Mouse (Mus musculus): Measurements from ENCODE around the gene Sucnr1. TPM values are rescaled to one million over a fixed set of nuclear protein-coding genes. Genes with fewer than 3 reads are reported as not detected.
A peak's percentile ranks its signal among the peaks of the same experiment; 100 is the strongest.

The Sucnr1 gene
- polyA plus RNA-seq, 1 experiment from 2014 or later: not detected

GRCm38 (mm10) chr3:60111135-60111710 is 29.6 kb downstream of the Sucnr1 start:
- DNase-seq (ENCODE audit: low read depth, low spot score) (no peak), ATAC-seq (no peak)
- in situ Hi-C loops (cut with MboI; ENCODE audit: low pct_unique_long_range_greater_than_20kb): loop anchor here (10.0 kb wide), 1 partner anchor 786 kb away; no protein-coding TSS in a partner anchor
- TF ChIP-seq CTCF (IDR thresholded peaks at IDR 0.05): no peak
- no peaks in the 10 kb centered on the region for H3K27me3 ChIP-seq
- ChIA-PET CTCF (interaction anchor here (1.3 to 4.9 kb wide), 2 partner anchors 55 to 240 kb away, joined by 3 to 28 read pairs; no protein-coding TSS in a partner anchor), POLR2A (no interaction called here)

DNA sequence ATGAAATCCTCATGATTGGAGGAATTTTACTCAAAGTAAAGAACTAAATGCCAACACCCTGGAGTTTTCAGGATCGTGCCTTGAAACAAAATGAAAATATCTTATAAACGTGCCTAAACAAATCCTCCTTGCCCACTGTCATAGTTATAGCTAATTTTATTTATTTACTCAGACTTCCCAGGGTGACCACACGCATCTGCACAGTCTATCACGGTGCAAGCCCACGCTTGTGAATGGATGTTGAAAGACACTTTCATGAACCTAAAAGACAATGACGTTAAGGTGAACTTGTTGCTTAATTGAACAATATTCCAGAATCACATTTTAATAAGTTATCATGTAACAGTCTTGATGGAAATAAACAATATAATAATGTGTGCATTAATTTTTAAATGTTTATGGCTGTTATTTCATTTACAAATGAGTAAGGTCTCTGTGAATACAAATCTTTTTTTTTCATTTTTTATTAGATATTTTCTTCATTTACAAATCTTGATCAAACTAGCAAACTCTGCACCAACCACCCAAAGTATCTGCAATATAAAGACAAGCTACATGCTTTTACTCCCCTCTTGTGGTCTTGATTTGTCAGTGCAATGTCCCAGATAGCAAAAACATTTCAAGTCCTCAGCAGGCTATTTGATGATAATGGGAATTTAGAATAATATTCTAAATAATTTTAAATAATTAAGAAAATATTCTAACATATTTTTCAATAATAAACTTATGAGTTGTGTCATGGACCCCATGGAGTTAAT is 30.4 kb downstream of the Sucnr1 start:
- TF ChIP-seq CTCF (IDR thresholded peaks at IDR 0.05): peak; percentile 76
- no peak for ATAC-seq
- no peak for DNase-seq (ENCODE audit: low read depth, low spot score)
- ChIA-PET POLR2A (no interaction called here), CTCF (interaction anchor here (1.0 to 4.9 kb wide), 3 partner anchors 9 to 241 kb away, joined by 3 to 28 read pairs (median 4); no protein-coding TSS in a partner anchor)
- in situ Hi-C loops (cut with MboI; ENCODE audit: low pct_unique_long_range_greater_than_20kb): loop anchor here (10.0 kb wide), 1 partner anchor 787 kb away; no protein-coding TSS in a partner anchor
- H3K27me3 ChIP-seq: no peaks in the 10 kb centered on the region

DNA sequence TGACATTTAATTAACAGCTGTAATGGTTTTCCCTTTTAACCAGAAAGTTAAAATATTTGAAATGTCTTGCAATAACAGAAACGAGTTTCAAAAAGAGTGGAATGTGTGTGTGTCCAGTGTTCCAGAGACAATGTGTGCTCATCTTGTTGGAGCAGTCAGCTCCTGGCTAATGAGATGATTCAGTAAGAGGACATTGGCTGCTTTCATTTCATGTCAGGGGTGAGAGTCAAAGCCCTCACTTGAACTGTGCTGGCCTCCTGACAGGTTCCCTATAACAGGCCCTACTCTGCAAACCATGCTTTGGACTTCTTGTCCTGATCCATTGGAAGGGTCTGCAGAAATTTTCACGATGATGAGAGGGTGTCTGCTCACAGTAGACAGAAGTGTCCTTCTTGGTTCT is 32.9 kb downstream of the Sucnr1 start:
- in situ Hi-C loops (cut with MboI; ENCODE audit: low pct_unique_long_range_greater_than_20kb): loop anchor here (10.0 kb wide), 1 partner anchor 790 kb away; no protein-coding TSS in a partner anchor
- no peak for TF ChIP-seq CTCF (IDR thresholded peaks at IDR 0.05)
- ChIA-PET POLR2A (interaction anchor here (0.6 kb wide), 1 partner anchor 196 kb away, joined by 3 read pairs; no protein-coding TSS in a partner anchor), CTCF (interaction anchor here (1.0 to 1.6 kb wide), 2 partner anchors 58 to 994 kb away, joined by 3 read pairs; no protein-coding TSS in a partner anchor)
- ATAC-seq: no peak
- no peak for DNase-seq (ENCODE audit: low read depth, low spot score)
- H3K27me3 ChIP-seq: no peaks in the 10 kb centered on the region

DNA sequence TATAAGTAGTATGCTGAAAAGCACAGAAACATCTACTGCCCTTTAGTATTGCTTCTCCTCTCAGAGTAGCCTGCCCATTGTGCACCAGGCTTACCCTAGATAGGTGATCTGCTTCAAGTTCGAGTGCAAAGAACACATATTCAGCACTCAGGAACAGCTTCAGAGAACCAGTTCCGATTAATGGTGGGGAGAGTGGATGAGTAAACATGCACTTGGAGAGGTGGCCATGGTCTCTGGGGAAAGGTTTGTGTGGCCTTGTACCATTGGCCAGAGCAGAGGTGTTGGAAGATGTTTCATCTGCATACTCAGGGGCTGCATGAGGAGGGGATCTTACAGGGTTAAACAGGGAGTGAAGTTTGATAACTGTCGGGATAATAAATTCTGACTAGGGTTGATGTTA is 39.8 kb downstream of the Sucnr1 start:
- POLR2A ChIA-PET: interaction anchor here (0.7 kb wide), 1 partner anchor 1261 kb away, joined by 4 read pairs; no protein-coding TSS in a partner anchor
- TF ChIP-seq CTCF (IDR thresholded peaks at IDR 0.05): no peak
- DNase-seq (ENCODE audit: low read depth, low spot score): no peak
- no peak for ATAC-seq
- no peaks in the 10 kb centered on the region for H3K27me3 ChIP-seq
- in situ Hi-C loops (cut with MboI; ENCODE audit: low pct_unique_long_range_greater_than_20kb): loop anchor here (5.0 to 10.0 kb wide), 2 partner anchors 383 to 491 kb away; no protein-coding TSS in a partner anchor
- CTCF ChIA-PET: interaction anchor here (1.5 kb wide), 1 partner anchor 9 kb away, joined by 4 read pairs; no protein-coding TSS in a partner anchor

GRCm38 (mm10) chr3:60123859-60124794 is 42.5 kb downstream of the Sucnr1 start:
- no peak for DNase-seq (ENCODE audit: low read depth, low spot score)
- POLR2A ChIA-PET: no interaction called here
- no peak for ATAC-seq

GRCm38 (mm10) chr3:60126564-60126963 is 44.9 kb downstream of the Sucnr1 start:
- DNase-seq (ENCODE audit: low read depth, low spot score): no peak
- ATAC-seq: no peak
- no peak for TF ChIP-seq CTCF (IDR thresholded peaks at IDR 0.05)
- H3K27me3 ChIP-seq: no peaks in the 10 kb centered on the region
- CTCF ChIA-PET: interaction anchor here (1.0 kb wide), 1 partner anchor 32 kb away, joined by 3 read pairs; no protein-coding TSS in a partner anchor
- in situ Hi-C loops (cut with MboI; ENCODE audit: low pct_unique_long_range_greater_than_20kb): loop anchor here (10.0 kb wide), 1 partner anchor 378 kb away; no protein-coding TSS in a partner anchor
- POLR2A ChIA-PET: no interaction called here

More at GRCm38 (mm10) chr3:60123859-60124794, 42.5 kb downstream of the Sucnr1 start:
- H3K27me3 ChIP-seq: no peaks in the 10 kb centered on the region
- in situ Hi-C loops (cut with MboI; ENCODE audit: low pct_unique_long_range_greater_than_20kb): loop anchor here (5.0 to 10.0 kb wide), 2 partner anchors 381 to 488 kb away; no protein-coding TSS in a partner anchor
- no peak for TF ChIP-seq CTCF (IDR thresholded peaks at IDR 0.05)
- CTCF ChIA-PET: interaction anchor here (1.1 to 1.8 kb wide), 2 partner anchors 9 to 253 kb away, joined by 3 to 5 read pairs; no protein-coding TSS in a partner anchor

DNA sequence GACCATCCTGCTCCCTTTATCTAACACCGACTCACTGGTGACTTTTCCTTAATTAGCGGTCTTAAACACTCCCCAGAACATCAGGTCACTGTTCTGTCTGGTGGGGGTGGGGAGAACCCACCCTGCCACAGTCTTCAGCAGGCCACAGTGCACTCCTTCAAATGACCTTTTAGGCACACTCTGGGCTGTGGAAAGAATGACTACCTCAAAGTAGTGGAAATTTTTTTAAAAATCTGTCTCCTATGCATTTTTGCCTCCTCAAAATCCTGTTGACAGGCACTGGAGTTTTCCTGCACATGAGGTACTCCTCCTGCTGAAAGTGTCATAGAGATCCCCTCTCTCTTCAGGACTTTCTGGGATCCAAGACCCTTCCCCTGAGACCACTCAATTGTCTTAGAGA is 46.6 kb downstream of the Sucnr1 start:
- ChIA-PET CTCF (no interaction called here), POLR2A (interaction anchor here (0.6 kb wide), 1 partner anchor 600 kb away, joined by 3 read pairs; no protein-coding TSS in a partner anchor)
- no peak for ATAC-seq
- no peaks in the 10 kb centered on the region for H3K27me3 ChIP-seq
- in situ Hi-C loops (cut with MboI; ENCODE audit: low pct_unique_long_range_greater_than_20kb): loop anchor here (10.0 kb wide), 1 partner anchor 377 kb away; no protein-coding TSS in a partner anchor
- DNase-seq (ENCODE audit: low read depth, low spot score): no peak
- TF ChIP-seq CTCF (IDR thresholded peaks at IDR 0.05): no peak

DNA sequence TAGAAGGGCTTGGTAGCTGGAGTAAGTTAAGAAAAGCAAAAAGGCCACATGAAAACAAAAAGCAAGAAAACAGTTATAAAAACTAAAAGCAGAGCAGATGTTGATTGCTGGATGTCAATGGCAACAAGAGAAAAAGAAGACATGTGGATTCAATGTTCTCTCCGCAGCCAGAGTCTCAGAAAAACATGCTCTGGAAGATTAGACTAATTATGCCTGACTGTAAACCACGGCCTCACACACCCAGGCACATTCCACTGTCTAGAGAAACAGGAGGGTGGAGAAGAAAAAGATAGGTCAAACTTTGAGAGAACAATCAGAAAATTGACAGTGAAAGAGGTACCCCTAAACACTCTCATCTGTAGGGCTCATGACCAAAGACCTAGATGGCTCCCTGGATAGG is 54.1 kb downstream of the Sucnr1 start:
- CTCF ChIA-PET: interaction anchor here (1.5 kb wide), 1 partner anchor 12 kb away, joined by 3 read pairs; no protein-coding TSS in a partner anchor
- no peak for TF ChIP-seq CTCF (IDR thresholded peaks at IDR 0.05)
- in situ Hi-C loops (cut with MboI; ENCODE audit: low pct_unique_long_range_greater_than_20kb): no loop called here
- H3K27me3 ChIP-seq: no peaks in the 10 kb centered on the region
- POLR2A ChIA-PET: no interaction called here
- DNase-seq (ENCODE audit: low read depth, low spot score) (no peak), ATAC-seq (peak; percentile 48)

Other genes starting within 250 kb of the Sucnr1 start
- gene Gm8298, start 220.8 kb upstream of the Sucnr1 start, polyA plus RNA-seq (2021): not detected
- not detected for gene C130079G13Rik, start 156.7 kb upstream of the Sucnr1 start, polyA plus RNA-seq (2021)
- gene Aadacl2, start 75.1 kb upstream of the Sucnr1 start, polyA plus RNA-seq (2021): not detected
- not detected for gene Aadac, start 56.2 kb upstream of the Sucnr1 start, polyA plus RNA-seq (2021)

Measured in Patski (cell line).